Mouse (Mus musculus) stomach, postnatal 0 days (tissue): ENCODE measurements at regions not wholly inside any gene's neighbourhood (a gene's known extent, or its start where the extent isn't known, plus 50 kb on each side); places are given as distances from the start of the nearest gene placed in this dataset.

ENCODE experiments used
- ATAC-seq: fragments of 200-750 bp; cut with Nextera tagmentation; 2 replicates; pipeline ENCODE4 v1.8.0; 2017; ENCODE audit not compliant: low FRiP score, low TSS enrichment
- DNase-seq: peaks from one replicate; pipeline ENCODE4 v3.0.0-alpha.2; 2016; ENCODE audit warnings: low spot score
- H3K27ac ChIP-seq: fragments of 300-500 bp; sonication (generic); replicated peaks from 2 replicates; pipeline ENCODE4 v1.5.1; 2014; ENCODE audit warnings: mild to moderate bottlenecking, control low read depth
- H3K27me3 ChIP-seq: fragments of 300-500 bp; sonication (generic); 2 replicates; pipeline ENCODE4 v1.6.1; 2014; ENCODE audit warnings: low read length; ENCODE audit not compliant: control insufficient read depth, insufficient read depth
- H3K36me3 ChIP-seq: fragments of 300-500 bp; sonication (generic); 2 replicates; pipeline ENCODE4 v1.6.1; 2014; ENCODE audit warnings: low read length, mixed read lengths; ENCODE audit not compliant: control insufficient read depth, insufficient read depth
- H3K4me1 ChIP-seq: fragments of 300-500 bp; sonication (generic); replicated peaks from 2 replicates; pipeline ENCODE4 v1.6.1; 2014; ENCODE audit warnings: antibody characterized with exemption; ENCODE audit not compliant: control insufficient read depth, insufficient read depth
- H3K4me2 ChIP-seq: fragments of 300-500 bp; sonication (generic); replicated peaks from 2 replicates; pipeline ENCODE4 v1.6.1; 2014; ENCODE audit warnings: low read depth, mild to moderate bottlenecking, control low read depth, moderate library complexity
- H3K4me3 ChIP-seq: fragments of 300-500 bp; sonication (generic); 2 replicates; pipeline ENCODE4 v1.5.1; 2014; ENCODE audit warnings: low read depth, low read length, control low read depth
- H3K9ac ChIP-seq: fragments of 300-500 bp; sonication (generic); 2 replicates; pipeline ENCODE4 v1.6.1; 2014; ENCODE audit warnings: mild to moderate bottlenecking, low read length, control low read depth, mixed read lengths
- H3K9me3 ChIP-seq: fragments of 300-500 bp; sonication (generic); 2 replicates; pipeline ENCODE4 v1.6.1; 2016; ENCODE audit warnings: low read length; ENCODE audit not compliant: control insufficient read depth
- CTCF ChIP-seq: IDR thresholded peaks from 2 replicates; pipeline ENCODE4 v1.5.1; 2016; ENCODE audit warnings: antibody characterized with exemption, low read depth, mild to moderate bottlenecking, moderate library complexity
- EP300 ChIP-seq: optimal IDR thresholded peaks from 2 replicates; pipeline ENCODE3; 2016; ENCODE audit warnings: antibody characterized with exemption
- WGBS: fragments of 180-500 bp; shearing (Covaris S2); extraction: QIAGEN DNeasy Blood & Tissue Kit; methylation state at CpG from one replicate; pipeline ENCODE4 v1.1.7; 2014; 5-methylcytosine and 5-hydroxymethylcytosine counted together

DNA sequence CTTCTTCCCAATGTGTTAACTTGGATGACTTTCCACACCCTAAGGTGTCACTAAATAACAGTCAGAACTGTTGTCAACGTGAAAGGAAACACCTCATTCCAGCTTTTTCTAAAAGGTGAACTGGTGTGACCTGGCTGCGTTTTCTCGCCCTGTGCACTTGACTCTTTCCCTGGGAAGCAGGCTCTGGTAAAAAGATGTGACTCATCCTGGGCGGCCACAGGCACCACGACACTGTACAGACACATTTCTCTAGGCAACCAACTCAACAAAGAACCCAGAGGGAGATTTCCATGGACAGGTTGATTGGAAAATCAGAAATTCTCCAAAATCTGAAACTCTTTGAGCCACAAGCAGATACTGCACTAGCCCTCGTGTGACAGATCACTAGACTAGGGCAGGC is 865.0 kb downstream of the Zfp704 start:
- no peaks in the 10 kb centered on the region for H3K27me3 ChIP-seq
- ATAC-seq = no peak
- 42% methylated on average over 6 of the region's 6 CpGs for WGBS

GRCm38 (mm10) chr3:8743650-8744049 is 866.2 kb downstream of the Zfp704 start:
- ATAC-seq (no peak), DNase-seq (no peak)
- Histone ChIP-seq H3K4me3 (no peak overlapping the region), H3K9ac (no peak overlapping the region), H3K4me1 (no peaks in the 10 kb centered on the region), H3K4me2 (no peak overlapping the region), H3K27ac (no peak overlapping the region), H3K9me3 (no peaks in the 10 kb centered on the region), H3K36me3 (no peaks in the 10 kb centered on the region), H3K27me3 (no peaks in the 10 kb centered on the region)
- TF ChIP-seq EP300 (no peak), CTCF (no peak)
- 85% methylated on average over 7 of the region's 7 CpGs for WGBS

More for the DNA sequence above, 865.0 kb downstream of the Zfp704 start:
- no peak for DNase-seq
- H3K9ac ChIP-seq = no peak overlapping the region
- no peak overlapping the region for H3K4me3 ChIP-seq
- no peaks in the 10 kb centered on the region for H3K36me3 ChIP-seq
- H3K27ac ChIP-seq = no peak overlapping the region
- H3K4me1 ChIP-seq = no peaks in the 10 kb centered on the region
- TF ChIP-seq EP300 (no peak), CTCF (no peak)
- H3K9me3 ChIP-seq = no peaks in the 10 kb centered on the region
- H3K4me2 ChIP-seq = no peak overlapping the region

DNA sequence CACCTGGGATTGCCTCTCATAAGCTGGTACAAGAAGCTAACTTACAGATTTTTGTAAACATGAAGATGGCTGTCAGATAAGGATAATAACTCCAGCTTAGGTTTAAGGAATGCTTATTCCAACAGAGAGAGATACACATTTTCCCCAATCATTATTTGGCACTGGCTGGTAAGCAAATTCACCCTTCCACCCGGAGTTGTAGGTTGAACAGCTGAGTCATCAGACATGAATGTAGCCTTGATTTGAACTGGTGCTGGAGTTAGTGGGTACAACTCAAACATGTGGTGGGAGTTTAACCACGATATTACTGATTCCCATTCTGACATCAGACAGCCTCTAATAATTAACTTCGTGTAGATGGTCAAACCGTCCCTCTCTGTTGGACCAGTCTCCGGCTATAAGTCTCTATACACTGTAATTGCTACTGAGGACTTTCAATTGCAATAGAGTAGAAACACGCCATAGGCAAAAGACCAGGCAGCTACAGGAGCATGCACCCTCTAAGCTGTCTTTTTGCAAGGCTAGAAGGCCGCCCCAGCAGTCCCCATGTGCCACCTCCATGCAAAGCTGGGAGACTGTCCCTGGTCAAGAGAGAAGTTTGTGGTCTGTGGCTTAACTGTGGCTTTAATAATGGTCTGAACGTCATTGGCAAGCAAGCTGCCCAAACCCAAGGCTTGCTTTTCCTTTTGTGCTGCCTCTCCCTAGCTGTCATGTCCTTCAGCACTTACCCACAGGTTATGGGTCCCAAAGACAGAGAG is 868.4 kb downstream of the Zfp704 start:
- Histone ChIP-seq H3K9ac (no peak overlapping the region), H3K4me1 (no peaks in the 10 kb centered on the region), H3K4me3 (no peak overlapping the region), H3K27me3 (no peaks in the 10 kb centered on the region), H3K4me2 (no peak overlapping the region), H3K36me3 (no peaks in the 10 kb centered on the region), H3K9me3 (no peaks in the 10 kb centered on the region), H3K27ac (no peak overlapping the region)
- TF ChIP-seq CTCF (no peak), EP300 (no peak)
- WGBS = 76% methylated on average over 8 of the region's 8 CpGs
- DNase-seq = no peak
- no peak for ATAC-seq

- no peaks in the 10 kb centered on the region for H3K27me3 ChIP-seq
- H3K36me3 ChIP-seq = no peaks in the 10 kb centered on the region
- TF ChIP-seq CTCF = no peak
- TF ChIP-seq EP300 = no peak
Observed at GRCm38 (mm10) chr3:8740710-8741109, 869.2 kb downstream of the Zfp704 start.

DNA sequence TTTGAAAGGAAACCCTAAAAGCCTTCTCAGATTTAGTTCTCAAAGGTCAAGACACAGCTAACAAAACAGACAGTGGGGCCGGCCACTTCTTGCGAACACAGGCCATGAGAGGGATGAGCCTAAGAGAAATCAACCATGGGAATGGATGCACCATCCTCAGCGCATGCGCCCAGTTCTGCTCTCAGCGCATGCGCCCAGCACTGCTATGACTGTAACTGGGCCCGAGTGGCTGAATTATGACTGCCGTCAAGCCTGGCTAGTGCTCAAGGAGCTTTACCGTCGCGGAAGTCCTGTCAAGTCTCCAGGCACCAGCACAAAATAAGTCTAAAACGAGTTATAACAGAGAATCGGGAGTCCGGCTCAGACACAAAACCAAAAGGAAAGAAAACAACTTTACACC is 870.6 kb downstream of the Zfp704 start:
- Histone ChIP-seq H3K27me3 (no peaks in the 10 kb centered on the region), H3K27ac (no peak overlapping the region), H3K36me3 (no peaks in the 10 kb centered on the region), H3K4me3 (no peak overlapping the region), H3K9ac (no peak overlapping the region), H3K4me2 (no peak overlapping the region), H3K9me3 (no peaks in the 10 kb centered on the region), H3K4me1 (0 out of 2 replicates have a peak, but pooled peaks cover 2% of the 10 kb centered on the region)
- DNase-seq = no peak
- TF ChIP-seq CTCF (no peak), EP300 (no peak)
- 83% methylated on average over 14 of the region's 14 CpGs for WGBS
- ATAC-seq = no peak

More at GRCm38 (mm10) chr3:8740710-8741109, 869.2 kb downstream of the Zfp704 start:
- no peak for ATAC-seq
- H3K9ac ChIP-seq = no peak overlapping the region
- no peak overlapping the region for H3K4me3 ChIP-seq
- no peak overlapping the region for H3K27ac ChIP-seq
- H3K4me2 ChIP-seq = no peak overlapping the region
- no peaks in the 10 kb centered on the region for H3K9me3 ChIP-seq
- DNase-seq = no peak
- H3K4me1 ChIP-seq = 0 out of 2 replicates have a peak, but pooled peaks cover 2% of the 10 kb centered on the region
- 78% methylated on average over 5 of the region's 5 CpGs for WGBS

DNA sequence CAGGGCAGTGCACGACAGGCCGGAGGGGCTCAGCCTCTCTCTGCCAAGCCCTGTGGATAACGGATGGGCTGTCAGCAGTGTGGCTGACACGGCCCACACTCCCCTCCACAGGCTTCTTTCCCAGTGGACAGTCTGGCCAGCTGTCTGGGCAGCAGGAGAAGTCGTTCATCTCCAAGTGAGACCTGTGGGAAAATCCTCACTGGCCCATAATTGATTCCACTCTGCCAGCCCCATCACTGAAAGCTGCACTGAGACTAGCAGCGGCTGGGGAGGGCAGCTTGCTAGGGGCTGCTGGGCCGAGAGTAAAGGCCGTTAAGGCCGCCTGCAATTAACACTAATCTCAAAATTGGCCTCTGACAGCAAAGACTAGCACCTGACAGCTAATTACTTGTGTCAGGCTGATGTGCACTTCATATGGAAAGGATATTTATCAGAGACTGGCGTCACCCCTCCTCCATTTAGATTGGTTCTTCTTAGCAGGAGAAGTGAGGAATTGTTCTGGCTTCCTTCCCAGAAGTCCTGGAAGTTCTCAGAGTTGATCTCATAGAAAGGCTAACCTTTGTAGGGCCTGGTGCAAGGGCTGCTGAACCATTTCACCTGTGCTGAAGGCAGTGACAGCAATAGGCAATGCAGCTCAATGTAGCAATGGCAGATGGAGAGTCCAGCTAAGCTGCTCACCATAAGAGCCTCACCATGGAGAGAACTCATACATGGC is 873.5 kb downstream of the Zfp704 start:
- no peak overlapping the region for H3K27ac ChIP-seq
- no peak overlapping the region for H3K9ac ChIP-seq
- ATAC-seq (no peak), DNase-seq (no peak)
- 43% methylated on average over 10 of the region's 10 CpGs for WGBS
- no peaks in the 10 kb centered on the region for H3K36me3 ChIP-seq
- no peak overlapping the region for H3K4me2 ChIP-seq
- H3K27me3 ChIP-seq = no peaks in the 10 kb centered on the region
- TF ChIP-seq CTCF (no peak), EP300 (no peak)
- 0 out of 2 replicates have a peak, but pooled peaks cover 2% of the 10 kb centered on the region for H3K4me1 ChIP-seq
- H3K9me3 ChIP-seq = no peaks in the 10 kb centered on the region
- no peak overlapping the region for H3K4me3 ChIP-seq
